Mouse (Mus musculus) E14TG2a.4 (cell line): Measurements from ENCODE around the gene Ifnar2.

ENCODE experiments used
- CTCF ChIP-seq: conservative IDR thresholded peaks from 2 replicates; pipeline ENCODE4 v1.5.1; 2014; ENCODE audit warnings: low read length
- POU5F1 ChIP-seq: IDR thresholded peaks from 2 replicates; pipeline ENCODE4 v1.6.1; 2014; ENCODE audit warnings: low read length, borderline replicate concordance

DNA sequence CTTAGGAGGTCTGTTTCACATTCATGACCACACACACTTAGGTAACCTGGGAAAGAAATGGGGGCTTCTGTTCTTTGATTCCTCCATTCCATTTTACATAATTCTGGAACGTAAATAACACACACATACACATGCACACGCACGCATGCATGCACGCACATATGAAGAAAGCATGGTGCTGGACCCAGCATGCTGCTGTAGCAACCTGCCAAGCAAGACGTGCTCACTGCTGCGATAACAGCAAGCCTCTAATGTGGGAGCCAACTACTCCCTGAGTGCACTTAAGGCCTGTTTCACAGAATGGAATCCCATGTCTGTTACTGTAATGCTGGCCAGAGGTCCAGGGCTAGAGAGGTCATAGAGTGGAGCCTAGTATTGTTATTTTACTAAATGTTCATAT lies 19.4 kb upstream of the Ifnar2 start:
- TF ChIP-seq CTCF: no peak
- no peak for TF ChIP-seq POU5F1
